Mouse (Mus musculus): ENCODE results near the gene Gm28048. TPM values are rescaled to one million over a fixed set of nuclear protein-coding genes. Genes with fewer than 3 reads are reported as not detected.

Gene Gm28048
- polyA plus RNA-seq, 1 experiment from 2014 or later, result 15.8 TPM

DNA sequence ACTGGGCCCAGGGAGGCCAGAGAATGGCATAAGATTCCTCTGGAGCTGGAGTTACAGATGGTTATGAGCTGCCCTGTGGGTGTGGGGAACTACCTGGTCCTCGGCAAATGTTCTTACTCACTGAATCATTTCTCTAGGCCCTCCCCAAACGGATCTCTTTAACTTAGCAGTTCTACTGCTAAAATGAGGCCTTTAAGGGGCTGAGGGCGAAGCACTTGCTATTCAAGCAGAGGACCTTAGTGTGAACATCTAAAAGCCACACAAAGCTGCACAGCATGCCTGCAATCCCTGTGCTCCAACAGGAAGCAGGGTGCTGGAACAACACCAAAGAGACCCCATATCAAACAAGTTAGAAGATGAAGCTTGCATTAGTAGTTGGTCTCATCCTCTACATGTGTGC, 142.4 kb downstream of the Gm28048 start:
- H3K4me1 ChIP-seq (replicated peaks; ENCODE audit: control insufficient read depth, insufficient read depth, low read length), result peaks cover 2% of the 10 kb centered on the region; the same call in 1 of the 2 replicates
- 75% methylated on average over 3 of the region's 3 CpGs for WGBS
- H3K9me3 ChIP-seq (ENCODE audit: control insufficient read depth), result no peaks in the 10 kb centered on the region
- no peak for ATAC-seq
- H3K27ac ChIP-seq (ENCODE audit: low read depth, low read length), result no peak overlapping the region
- no peak overlapping the region for H3K4me3 ChIP-seq (ENCODE audit: low read depth, low read length)
- H3K36me3 ChIP-seq (ENCODE audit: control insufficient read depth, insufficient read depth), result peaks cover 13% of the 10 kb centered on the region
- H3K27me3 ChIP-seq (replicated peaks; ENCODE audit: control insufficient read depth, insufficient read depth, low read length), result no peaks in the 10 kb centered on the region
- H3K9ac ChIP-seq (ENCODE audit: low read depth, low read length), result no peak overlapping the region
- no peak overlapping the region for H3K4me2 ChIP-seq (replicated peaks; ENCODE audit: low read depth)
- TF ChIP-seq CTCF (IDR thresholded peaks at IDR 0.05; ENCODE audit: low read depth), result no peak

DNA sequence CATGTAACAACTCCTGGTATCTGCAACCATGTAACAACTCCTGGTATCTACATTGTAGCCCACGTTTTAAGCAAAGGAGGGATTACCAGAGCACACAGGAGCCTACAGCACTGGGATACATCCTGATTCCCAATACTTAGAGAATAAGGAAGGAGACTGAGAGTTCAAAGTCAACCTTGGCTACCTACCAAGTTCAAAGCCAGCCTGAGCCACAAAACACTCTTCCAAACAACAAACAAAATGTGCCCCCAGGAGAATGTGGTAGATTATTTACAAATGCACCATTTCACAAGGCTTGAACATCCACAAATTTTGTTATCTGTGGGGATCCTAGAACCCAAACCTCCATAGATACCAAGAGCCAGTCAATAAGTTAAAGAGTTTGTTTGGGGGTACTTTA, 143.5 kb downstream of the Gm28048 start:
- Histone ChIP-seq H3K36me3 (ENCODE audit: control insufficient read depth, insufficient read depth) (peaks cover 20% of the 10 kb centered on the region), H3K4me1 (replicated peaks; ENCODE audit: control insufficient read depth, insufficient read depth, low read length) (no peaks in the 10 kb centered on the region), H3K9me3 (ENCODE audit: control insufficient read depth) (no peaks in the 10 kb centered on the region), H3K9ac (ENCODE audit: low read depth, low read length) (no peak overlapping the region), H3K27ac (ENCODE audit: low read depth, low read length) (no peak overlapping the region), H3K27me3 (replicated peaks; ENCODE audit: control insufficient read depth, insufficient read depth, low read length) (no peaks in the 10 kb centered on the region), H3K4me2 (replicated peaks; ENCODE audit: low read depth) (no peak overlapping the region), H3K4me3 (ENCODE audit: low read depth, low read length) (no peak overlapping the region)
- ATAC-seq, result no peak
- 54% methylated on average over 1 of the region's 1 CpGs for WGBS
- no peak for TF ChIP-seq CTCF (IDR thresholded peaks at IDR 0.05; ENCODE audit: low read depth)

DNA sequence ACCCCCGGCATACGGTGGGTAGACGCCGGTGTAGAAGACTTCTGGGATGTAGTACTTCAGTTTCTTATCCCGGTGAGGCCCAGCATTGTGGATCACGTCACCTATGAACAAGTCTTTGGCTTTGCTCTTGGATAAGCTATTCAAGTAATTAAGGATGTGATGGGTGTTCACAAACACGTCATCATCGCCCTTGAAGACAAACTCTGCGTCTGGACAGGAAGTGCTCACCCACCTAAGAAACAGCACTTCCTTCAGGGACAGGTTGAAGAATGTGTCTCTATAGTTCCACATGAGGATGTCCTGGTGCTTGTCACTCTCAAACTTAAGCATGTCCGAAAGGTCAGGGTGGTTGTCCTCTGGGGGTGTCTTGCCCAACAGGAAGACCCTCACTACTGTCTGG, 145.6 kb downstream of the Gm28048 start:
- 87% methylated on average over 10 of the region's 10 CpGs for WGBS
- ATAC-seq, result no peak

DNA sequence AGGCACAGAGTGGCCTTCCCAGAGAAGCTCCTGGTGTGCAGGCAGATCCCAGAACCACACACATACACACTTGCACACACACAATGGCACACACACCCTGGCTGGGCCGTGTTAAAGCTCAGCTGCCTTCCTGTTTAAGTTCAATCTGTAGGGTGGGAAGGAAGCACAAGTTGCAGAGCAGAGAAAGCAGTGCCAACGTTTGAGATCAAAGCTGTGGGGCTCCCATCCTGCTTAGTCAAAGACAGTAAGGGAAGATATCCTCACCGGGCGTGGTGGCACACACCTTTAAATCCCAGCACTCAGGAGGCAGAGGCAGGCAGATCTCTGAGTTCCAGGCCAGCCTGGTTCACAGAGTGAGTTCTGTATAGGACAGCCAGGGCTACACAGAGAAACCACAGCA, 149.3 kb downstream of the Gm28048 start:
- Histone ChIP-seq H3K27ac (ENCODE audit: low read depth, low read length) (no peak overlapping the region), H3K4me3 (ENCODE audit: low read depth, low read length) (no peak overlapping the region), H3K4me2 (replicated peaks; ENCODE audit: low read depth) (no peak overlapping the region), H3K4me1 (replicated peaks; ENCODE audit: control insufficient read depth, insufficient read depth, low read length) (no peaks in the 10 kb centered on the region), H3K27me3 (replicated peaks; ENCODE audit: control insufficient read depth, insufficient read depth, low read length) (no peaks in the 10 kb centered on the region), H3K9ac (ENCODE audit: low read depth, low read length) (no peak overlapping the region), H3K9me3 (ENCODE audit: control insufficient read depth) (no peaks in the 10 kb centered on the region), H3K36me3 (ENCODE audit: control insufficient read depth, insufficient read depth) (peaks cover 27% of the 10 kb centered on the region)
- 78% methylated on average over 4 of the region's 4 CpGs for WGBS
- ATAC-seq, result no peak
- TF ChIP-seq CTCF (IDR thresholded peaks at IDR 0.05; ENCODE audit: low read depth), result no peak

More for the DNA sequence above, 145.6 kb downstream of the Gm28048 start:
- Histone ChIP-seq H3K9me3 (ENCODE audit: control insufficient read depth) (no peaks in the 10 kb centered on the region), H3K4me1 (replicated peaks; ENCODE audit: control insufficient read depth, insufficient read depth, low read length) (no peaks in the 10 kb centered on the region), H3K4me3 (ENCODE audit: low read depth, low read length) (no peak overlapping the region), H3K4me2 (replicated peaks; ENCODE audit: low read depth) (no peak overlapping the region), H3K27ac (ENCODE audit: low read depth, low read length) (no peak overlapping the region), H3K27me3 (replicated peaks; ENCODE audit: control insufficient read depth, insufficient read depth, low read length) (no peaks in the 10 kb centered on the region), H3K36me3 (ENCODE audit: control insufficient read depth, insufficient read depth) (peaks cover 27% of the 10 kb centered on the region), H3K9ac (ENCODE audit: low read depth, low read length) (no peak overlapping the region)
- TF ChIP-seq CTCF (IDR thresholded peaks at IDR 0.05; ENCODE audit: low read depth), result no peak

DNA sequence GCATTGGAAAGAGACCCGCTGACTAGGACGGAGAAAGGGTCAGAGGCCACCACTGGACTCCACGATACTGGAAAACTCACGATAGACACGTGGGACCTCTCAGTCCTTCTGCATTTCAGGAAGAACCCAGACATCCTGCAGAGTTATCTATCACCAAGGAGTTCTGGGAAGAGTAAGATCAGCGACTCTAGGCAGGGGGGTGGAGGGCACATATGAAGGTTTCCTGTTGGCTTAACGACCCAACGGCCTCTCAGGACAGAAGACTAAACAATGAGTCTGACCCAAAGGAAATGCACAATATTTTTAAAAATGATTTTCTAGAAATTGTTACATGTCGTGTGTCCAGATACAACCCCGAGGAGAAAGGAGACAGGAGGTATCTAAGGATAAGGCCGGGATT, 150.0 kb downstream of the Gm28048 start:
- Histone ChIP-seq H3K4me3 (ENCODE audit: low read depth, low read length) (no peak overlapping the region), H3K4me1 (replicated peaks; ENCODE audit: control insufficient read depth, insufficient read depth, low read length) (no peaks in the 10 kb centered on the region), H3K36me3 (ENCODE audit: control insufficient read depth, insufficient read depth) (peaks cover 27% of the 10 kb centered on the region), H3K27ac (ENCODE audit: low read depth, low read length) (no peak overlapping the region), H3K4me2 (replicated peaks; ENCODE audit: low read depth) (no peak overlapping the region), H3K9ac (ENCODE audit: low read depth, low read length) (no peak overlapping the region), H3K27me3 (replicated peaks; ENCODE audit: control insufficient read depth, insufficient read depth, low read length) (no peaks in the 10 kb centered on the region), H3K9me3 (ENCODE audit: control insufficient read depth) (no peaks in the 10 kb centered on the region)
- no peak for ATAC-seq
- TF ChIP-seq CTCF (IDR thresholded peaks at IDR 0.05; ENCODE audit: low read depth), result no peak
- 77% methylated on average over 11 of the region's 11 CpGs for WGBS

DNA sequence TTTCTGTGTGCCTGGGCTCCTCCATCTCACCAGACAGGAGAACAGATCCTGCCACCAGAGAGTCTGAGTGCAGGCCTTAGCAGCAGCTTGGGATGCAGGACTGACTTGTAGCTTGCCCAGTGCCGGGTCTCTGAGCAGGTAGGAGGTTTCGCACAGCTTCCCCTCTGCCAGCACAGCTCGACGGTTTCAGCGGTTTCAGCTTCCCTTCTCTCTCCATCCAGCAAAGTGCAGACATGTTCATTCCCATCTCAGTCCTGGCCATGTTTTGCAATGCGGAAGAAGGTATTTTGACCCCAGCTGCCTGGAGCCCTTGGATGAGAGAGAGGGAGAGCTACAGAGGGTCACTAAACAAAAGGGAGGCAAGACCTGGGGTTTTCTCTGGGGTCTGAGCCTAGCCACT, 151.2 kb downstream of the Gm28048 start:
- no peak overlapping the region for H3K4me3 ChIP-seq (ENCODE audit: low read depth, low read length)
- WGBS, result 69% methylated on average over 6 of the region's 6 CpGs
- no peak overlapping the region for H3K9ac ChIP-seq (ENCODE audit: low read depth, low read length)
- H3K4me1 ChIP-seq (replicated peaks; ENCODE audit: control insufficient read depth, insufficient read depth, low read length), result no peaks in the 10 kb centered on the region
- no peaks in the 10 kb centered on the region for H3K27me3 ChIP-seq (replicated peaks; ENCODE audit: control insufficient read depth, insufficient read depth, low read length)
- TF ChIP-seq CTCF (IDR thresholded peaks at IDR 0.05; ENCODE audit: low read depth), result no peak
- H3K27ac ChIP-seq (ENCODE audit: low read depth, low read length), result peak overlapping the region; percentile 15; the same call in 1 of the 2 replicates
- H3K4me2 ChIP-seq (replicated peaks; ENCODE audit: low read depth), result no peak overlapping the region
- no peak for ATAC-seq
- no peaks in the 10 kb centered on the region for H3K9me3 ChIP-seq (ENCODE audit: control insufficient read depth)
- peaks cover 16% of the 10 kb centered on the region for H3K36me3 ChIP-seq (ENCODE audit: control insufficient read depth, insufficient read depth)

DNA sequence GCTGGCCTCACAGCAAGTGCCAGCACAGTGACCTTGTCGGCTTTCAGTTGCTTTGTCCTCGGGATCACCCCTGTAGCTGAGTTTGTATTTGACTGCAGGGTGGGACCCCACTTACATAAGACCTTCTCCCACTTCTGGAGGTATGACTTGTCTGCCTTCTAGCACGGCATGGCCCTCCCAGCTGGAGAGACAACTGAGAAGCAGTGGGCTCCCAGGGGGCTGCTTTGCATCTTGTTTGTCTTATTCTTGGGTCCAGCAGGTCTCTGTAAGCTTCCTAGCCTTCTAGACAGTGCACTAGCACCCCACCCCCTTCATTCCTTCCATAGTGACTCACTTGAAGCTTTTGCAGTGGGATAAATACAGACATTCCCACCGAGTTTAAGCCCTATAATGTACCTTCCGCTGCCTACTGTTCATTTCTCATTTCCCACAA, 151.7 kb downstream of the Gm28048 start:
- Histone ChIP-seq H3K4me3 (ENCODE audit: low read depth, low read length) (no peak overlapping the region), H3K27ac (ENCODE audit: low read depth, low read length) (peak overlapping the region; percentile 35; the same call in 1 of the 2 replicates), H3K27me3 (replicated peaks; ENCODE audit: control insufficient read depth, insufficient read depth, low read length) (no peaks in the 10 kb centered on the region), H3K9ac (ENCODE audit: low read depth, low read length) (no peak overlapping the region), H3K4me2 (replicated peaks; ENCODE audit: low read depth) (no peak overlapping the region), H3K9me3 (ENCODE audit: control insufficient read depth) (no peaks in the 10 kb centered on the region), H3K36me3 (ENCODE audit: control insufficient read depth, insufficient read depth) (peaks cover 14% of the 10 kb centered on the region), H3K4me1 (replicated peaks; ENCODE audit: control insufficient read depth, insufficient read depth, low read length) (no peaks in the 10 kb centered on the region)
- ATAC-seq, result no peak
- WGBS, result 48% methylated on average over 5 of the region's 5 CpGs
- TF ChIP-seq CTCF (IDR thresholded peaks at IDR 0.05; ENCODE audit: low read depth), result no peak

Data from intestine, postnatal 0 days (tissue).